Mouse (Mus musculus) hindbrain, embryonic 11.5 days (tissue): Measurements from ENCODE around the gene Smco2. TPM values are rescaled to one million over a fixed set of nuclear protein-coding genes. Genes with fewer than 3 reads are reported as not detected.

Experiments used
- ATAC-seq: fragments of 200-750 bp; cut with Nextera tagmentation; 2 replicates; pipeline ENCODE4 v1.8.0; 2017; ENCODE audit warnings: mild to moderate bottlenecking, moderate TSS enrichment, moderate library complexity; ENCODE audit not compliant: low FRiP score
- DNase-seq: peaks from one replicate; pipeline ENCODE4 v3.0.0-alpha.2; 2015; ENCODE audit warnings: low spot score
- H3K27ac ChIP-seq: fragments of 300-500 bp; sonication (generic); 2 replicates; pipeline ENCODE4 v1.5.1; 2014; ENCODE audit warnings: mild to moderate bottlenecking, low read depth, low read length
- H3K27me3 ChIP-seq: fragments of 300-500 bp; sonication (generic); 2 replicates; pipeline ENCODE4 v1.6.1; 2014; ENCODE audit warnings: mild to moderate bottlenecking, low read length, moderate library complexity, mixed read lengths; ENCODE audit not compliant: control insufficient read depth, insufficient read depth
- H3K36me3 ChIP-seq: fragments of 300-500 bp; sonication (generic); 2 replicates; pipeline ENCODE4 v1.6.1; 2014; ENCODE audit warnings: mild to moderate bottlenecking, low read length, moderate library complexity, mixed read lengths; ENCODE audit not compliant: control insufficient read depth, insufficient read depth
- H3K4me1 ChIP-seq: fragments of 300-500 bp; sonication (generic); replicated peaks from 2 replicates; pipeline ENCODE4 v1.6.1; 2014; ENCODE audit warnings: low read length, mixed read lengths; ENCODE audit not compliant: control insufficient read depth, insufficient read depth
- H3K4me2 ChIP-seq: fragments of 300-500 bp; sonication (generic); replicated peaks from 2 replicates; pipeline ENCODE4 v1.6.1; 2014; ENCODE audit warnings: mild to moderate bottlenecking, low read depth, low read length
- H3K4me3 ChIP-seq: fragments of 300-500 bp; sonication (generic); 2 replicates; pipeline ENCODE4 v1.5.1; 2014; ENCODE audit warnings: low read depth, low read length
- H3K9ac ChIP-seq: fragments of 300-500 bp; sonication (generic); 2 replicates; pipeline ENCODE4 v1.6.1; 2014; ENCODE audit warnings: low read depth, low read length
- H3K9me3 ChIP-seq: fragments of 300-500 bp; sonication (generic); 2 replicates; pipeline ENCODE4 v1.6.1; 2016; ENCODE audit warnings: low read length; ENCODE audit not compliant: control insufficient read depth
- WGBS: fragments of 180-500 bp; shearing (Covaris S2); extraction: QIAGEN DNeasy Blood & Tissue Kit; methylation state at CpG from one replicate; pipeline ENCODE4 v1.1.7; 2014; 5-methylcytosine and 5-hydroxymethylcytosine counted together
- polyA plus RNA-seq: library from polyadenylated mRNA; unstranded; fragments of >200 nt; fragmentation: Nextera tagmentation; extraction: Ambion mirVana; gene quantifications from 2 replicates; pipeline ENCODE4 v1.2.1, GENCODE M21; 2014

Smco2 gene
- polyA plus RNA-seq, 1 experiment from 2014 or later: not detected

- Histone ChIP-seq H3K9me3 (no peaks in the 10 kb centered on the region), H3K36me3 (no peaks in the 10 kb centered on the region), H3K27ac (no peak overlapping the region), H3K9ac (no peak overlapping the region), H3K4me3 (no peak overlapping the region), H3K4me2 (no peak overlapping the region), H3K27me3 (no peaks in the 10 kb centered on the region), H3K4me1 (no peaks in the 10 kb centered on the region)
- DNase-seq (no peak), ATAC-seq (no peak)
- WGBS: 87% methylated on average over 6 of the region's 6 CpGs
Measured at GRCm38 (mm10) chr6:146898709-146899108, 48.8 kb downstream of the Smco2 start.

GRCm38 (mm10) chr6:146899647-146900046, 49.7 kb downstream of the Smco2 start:
- DNase-seq (no peak), ATAC-seq (no peak)
- H3K9me3 ChIP-seq: no peaks in the 10 kb centered on the region
- H3K9ac ChIP-seq: no peak overlapping the region
- no peaks in the 10 kb centered on the region for H3K27me3 ChIP-seq
- no peak overlapping the region for H3K4me3 ChIP-seq
- H3K27ac ChIP-seq: no peak overlapping the region
- no peaks in the 10 kb centered on the region for H3K4me1 ChIP-seq
- H3K4me2 ChIP-seq: no peak overlapping the region
- 78% methylated on average over 2 of the region's 2 CpGs for WGBS
- no peaks in the 10 kb centered on the region for H3K36me3 ChIP-seq

GRCm38 (mm10) chr6:146901929-146902328, 52.0 kb downstream of the Smco2 start:
- Histone ChIP-seq H3K27me3 (no peaks in the 10 kb centered on the region), H3K36me3 (no peaks in the 10 kb centered on the region), H3K4me3 (no peak overlapping the region), H3K4me2 (no peak overlapping the region), H3K9me3 (no peaks in the 10 kb centered on the region), H3K27ac (no peak overlapping the region), H3K4me1 (no peaks in the 10 kb centered on the region), H3K9ac (no peak overlapping the region)
- DNase-seq (no peak), ATAC-seq (no peak)
- 92% methylated on average over 4 of the region's 4 CpGs for WGBS

- ATAC-seq: no peak
- 91% methylated on average over 2 of the region's 2 CpGs for WGBS
- H3K36me3 ChIP-seq: no peaks in the 10 kb centered on the region
- H3K9me3 ChIP-seq: no peaks in the 10 kb centered on the region
- no peak overlapping the region for H3K27ac ChIP-seq
- H3K4me1 ChIP-seq: no peaks in the 10 kb centered on the region
- DNase-seq: no peak
- H3K4me2 ChIP-seq: no peak overlapping the region
- H3K27me3 ChIP-seq: no peaks in the 10 kb centered on the region
- H3K9ac ChIP-seq: no peak overlapping the region
- no peak overlapping the region for H3K4me3 ChIP-seq
Measured at GRCm38 (mm10) chr6:146903632-146904031, 53.7 kb downstream of the Smco2 start.

GRCm38 (mm10) chr6:146904707-146905106, 54.8 kb downstream of the Smco2 start:
- Histone ChIP-seq H3K4me1 (no peaks in the 10 kb centered on the region), H3K4me3 (no peak overlapping the region), H3K9ac (no peak overlapping the region), H3K9me3 (no peaks in the 10 kb centered on the region), H3K4me2 (no peak overlapping the region), H3K27ac (no peak overlapping the region), H3K27me3 (no peaks in the 10 kb centered on the region), H3K36me3 (no peaks in the 10 kb centered on the region)
- WGBS: 85% methylated on average over 3 of the region's 3 CpGs
- ATAC-seq: no peak
- DNase-seq: no peak

- no peak overlapping the region for H3K27ac ChIP-seq
- H3K9me3 ChIP-seq: no peaks in the 10 kb centered on the region
- WGBS: 93% methylated on average over 3 of the region's 3 CpGs
- no peak overlapping the region for H3K9ac ChIP-seq
- no peaks in the 10 kb centered on the region for H3K4me1 ChIP-seq
- H3K4me3 ChIP-seq: no peak overlapping the region
- no peak overlapping the region for H3K4me2 ChIP-seq
- ATAC-seq: no peak
- no peak for DNase-seq
- H3K27me3 ChIP-seq: no peaks in the 10 kb centered on the region
- H3K36me3 ChIP-seq: no peaks in the 10 kb centered on the region
Measured at GRCm38 (mm10) chr6:146906000-146906786, 56.3 kb downstream of the Smco2 start.

GRCm38 (mm10) chr6:146907061-146907794, 57.3 kb downstream of the Smco2 start:
- Histone ChIP-seq H3K27me3 (no peaks in the 10 kb centered on the region), H3K36me3 (no peaks in the 10 kb centered on the region), H3K4me3 (no peak overlapping the region), H3K9ac (no peak overlapping the region), H3K9me3 (no peaks in the 10 kb centered on the region), H3K4me1 (no peaks in the 10 kb centered on the region), H3K27ac (no peak overlapping the region), H3K4me2 (no peak overlapping the region)
- ATAC-seq (no peak), DNase-seq (no peak)
- 86% methylated on average over 5 of the region's 5 CpGs for WGBS

GRCm38 (mm10) chr6:146907795-146908190, 57.9 kb downstream of the Smco2 start:
- ATAC-seq (no peak), DNase-seq (no peak)
- Histone ChIP-seq H3K4me3 (no peak overlapping the region), H3K27me3 (no peaks in the 10 kb centered on the region), H3K36me3 (no peaks in the 10 kb centered on the region), H3K4me1 (no peaks in the 10 kb centered on the region), H3K9ac (no peak overlapping the region), H3K27ac (no peak overlapping the region), H3K4me2 (no peak overlapping the region), H3K9me3 (no peaks in the 10 kb centered on the region)
- whole genome bisulfite sequencing: 100% methylated on average over 1 of the region's 1 CpGs

- H3K36me3 ChIP-seq: no peaks in the 10 kb centered on the region
- no peaks in the 10 kb centered on the region for H3K4me1 ChIP-seq
- H3K9me3 ChIP-seq: no peaks in the 10 kb centered on the region
- WGBS: 84% methylated on average over 2 of the region's 2 CpGs
- H3K27ac ChIP-seq: no peak overlapping the region
- ATAC-seq (no peak), DNase-seq (no peak)
- H3K27me3 ChIP-seq: no peaks in the 10 kb centered on the region
- H3K4me3 ChIP-seq: no peak overlapping the region
- H3K4me2 ChIP-seq: no peak overlapping the region
- no peak overlapping the region for H3K9ac ChIP-seq
Measured at GRCm38 (mm10) chr6:146908801-146909200, 58.9 kb downstream of the Smco2 start.
